Mouse (Mus musculus) cerebellum, adult 18-20 months (tissue): Measurements from ENCODE around the gene C4b.
A peak's percentile ranks its signal among the peaks of the same experiment; 100 is the strongest.
"Not testable (repeated sequence)": the region's sequence is repeated elsewhere in the genome, so short reads cannot be mapped to it uniquely, and the experiment has no call there.

Experiments used
- DNase-seq, 2 experiments: peaks; one replicate each; pipeline ENCODE4 v3.0.0; 2021

C4b gene

GRCm38 (mm10) chr17:34743719-34744118 lies at the start of gene C4b:
TSS of gene C4b (minus strand) at chr17:34743882.
- peak in 1 of 2 experiments; percentile 7 for DNase-seq

- no peak for DNase-seq
These were observed 34.1 kb upstream of the C4b start for GRCm38 (mm10) chr17:34777680-34778325.

- no peak for DNase-seq
These were observed 17.8 kb upstream of the C4b start for GRCm38 (mm10) chr17:34761471-34761870.

GRCm38 (mm10) chr17:34746531-34746930 lies 2.8 kb upstream of the C4b start:
- DNase-seq = no peak

- not testable (repeated sequence) for DNase-seq
These were observed 1.5 kb upstream of the C4b start for GRCm38 (mm10) chr17:34745166-34745565.

- DNase-seq = not testable (repeated sequence)
These were observed 929 bp upstream of the C4b start for GRCm38 (mm10) chr17:34744611-34745010.

- DNase-seq = no peak
These were observed 524 bp upstream of the C4b start for GRCm38 (mm10) chr17:34744206-34744605.

- no peak for DNase-seq
These were observed 3.4 kb downstream of the C4b start for GRCm38 (mm10) chr17:34740280-34740679.

- DNase-seq = not testable (repeated sequence)
These were observed 4.0 kb downstream of the C4b start for GRCm38 (mm10) chr17:34739708-34740107.

GRCm38 (mm10) chr17:34737466-34737865 lies 6.2 kb downstream of the C4b start:
- DNase-seq = not testable (repeated sequence)

GRCm38 (mm10) chr17:34729779-34730553 lies 13.7 kb downstream of the C4b start:
- not testable (repeated sequence) for DNase-seq

GRCm38 (mm10) chr17:34729155-34729554 lies 14.5 kb downstream of the C4b start:
- DNase-seq = not testable (repeated sequence)

- DNase-seq = no peak
These were observed 15.8 kb downstream of the C4b start for GRCm38 (mm10) chr17:34727887-34728286.

- DNase-seq = no peak
These were observed 20.6 kb downstream of the C4b start for GRCm38 (mm10) chr17:34723066-34723465.

- not testable (repeated sequence) for DNase-seq
These were observed 21.4 kb downstream of the C4b start for GRCm38 (mm10) chr17:34722238-34722637.

GRCm38 (mm10) chr17:34719886-34720285 lies 23.8 kb downstream of the C4b start:
- DNase-seq = not testable (repeated sequence)

GRCm38 (mm10) chr17:34717401-34717800 lies 26.3 kb downstream of the C4b start:
- no peak for DNase-seq

GRCm38 (mm10) chr17:34716247-34716646 lies 27.4 kb downstream of the C4b start:
- no peak for DNase-seq

GRCm38 (mm10) chr17:34715451-34715850 lies 28.2 kb downstream of the C4b start:
- not testable (repeated sequence) for DNase-seq

GRCm38 (mm10) chr17:34714908-34715445 lies 28.7 kb downstream of the C4b start:
- not testable (repeated sequence) for DNase-seq

- not testable (repeated sequence) for DNase-seq
These were observed 29.3 kb downstream of the C4b start for GRCm38 (mm10) chr17:34714181-34714907.

GRCm38 (mm10) chr17:34712951-34713350 lies 30.7 kb downstream of the C4b start:
- DNase-seq = peak; percentile 63 to 70

- DNase-seq = not testable (repeated sequence)
These were observed 37.2 kb downstream of the C4b start for GRCm38 (mm10) chr17:34706476-34706875.
